Mouse (Mus musculus) erythroblast, embryonic 14.5 days (primary cell): ENCODE measurements at regions not wholly inside any gene's neighbourhood (a gene's known extent, or its start where the extent isn't known, plus 50 kb on each side); places are given as distances from the start of the nearest gene placed in this dataset.

ENCODE experiments used
- H3K27me3 ChIP-seq: 2 replicates; pipeline ENCODE4 v1.6.1; 2012; ENCODE audit warnings: inconsistent platforms; ENCODE audit not compliant: control insufficient read depth
- H3K36me3 ChIP-seq: 2 replicates; pipeline ENCODE4 v1.6.1; 2012; ENCODE audit warnings: mild to moderate bottlenecking, inconsistent platforms; ENCODE audit not compliant: control insufficient read depth
- H3K4me1 ChIP-seq: 2 replicates; pipeline ENCODE4 v1.6.1; 2012; ENCODE audit warnings: inconsistent platforms; ENCODE audit not compliant: control insufficient read depth
- H3K4me3 ChIP-seq: replicated peaks from 2 replicates; pipeline ENCODE3; 2012; ENCODE audit warnings: moderate library complexity, mild to moderate bottlenecking, inconsistent platforms
- H3K9me3 ChIP-seq: 2 replicates; pipeline ENCODE4 v1.6.1; 2012; ENCODE audit warnings: low read length, inconsistent platforms, mixed read lengths; ENCODE audit not compliant: control insufficient read depth
- GATA1 ChIP-seq: IDR thresholded peaks from 2 replicates; pipeline ENCODE4 v1.6.1; 2012; ENCODE audit warnings: low read length, inconsistent platforms, mixed read lengths
- TAL1 ChIP-seq: IDR thresholded peaks from 3 replicates; pipeline ENCODE4 v1.6.1; 2012; ENCODE audit warnings: low read length, inconsistent platforms, mixed read lengths

- no peaks in the 10 kb centered on the region for H3K36me3 ChIP-seq
- H3K4me3 ChIP-seq, result no peak overlapping the region
- H3K4me1 ChIP-seq, result no peaks in the 10 kb centered on the region
- H3K27me3 ChIP-seq, result no peaks in the 10 kb centered on the region
- no peak for TF ChIP-seq TAL1
- TF ChIP-seq GATA1, result no peak
- no peaks in the 10 kb centered on the region; the same call in 1 of the 2 replicates for H3K9me3 ChIP-seq
Observed at GRCm38 (mm10) chr1:120921540-120921939, 319.3 kb downstream of the En1 start.

GRCm38 (mm10) chr1:120925271-120925670 lies 323.1 kb downstream of the En1 start:
- H3K36me3 ChIP-seq, result no peaks in the 10 kb centered on the region
- no peak overlapping the region for H3K4me3 ChIP-seq
- no peaks in the 10 kb centered on the region for H3K4me1 ChIP-seq
- TF ChIP-seq TAL1 (no peak), GATA1 (no peak)
- H3K27me3 ChIP-seq, result no peaks in the 10 kb centered on the region
- H3K9me3 ChIP-seq, result peaks cover 5% of the 10 kb centered on the region; the same call in 1 of the 2 replicates

- TF ChIP-seq TAL1, result no peak
- no peak for TF ChIP-seq GATA1
- Histone ChIP-seq H3K9me3 (peaks cover 5% of the 10 kb centered on the region; the same call in 1 of the 2 replicates), H3K27me3 (no peaks in the 10 kb centered on the region), H3K36me3 (no peaks in the 10 kb centered on the region), H3K4me3 (no peak overlapping the region), H3K4me1 (no peaks in the 10 kb centered on the region)
Observed at GRCm38 (mm10) chr1:120930141-120930540, 327.9 kb downstream of the En1 start.

GRCm38 (mm10) chr1:120935321-120935720 lies 333.1 kb downstream of the En1 start:
- TF ChIP-seq TAL1 (no peak), GATA1 (no peak)
- H3K9me3 ChIP-seq, result peaks cover 4% of the 10 kb centered on the region; the same call in 1 of the 2 replicates

GRCm38 (mm10) chr1:120943711-120944110 lies 341.5 kb downstream of the En1 start:
- Histone ChIP-seq H3K27me3 (no peaks in the 10 kb centered on the region), H3K4me3 (no peak overlapping the region), H3K4me1 (no peaks in the 10 kb centered on the region), H3K36me3 (no peaks in the 10 kb centered on the region), H3K9me3 (peaks cover 12% of the 10 kb centered on the region)
- no peak for TF ChIP-seq TAL1
- TF ChIP-seq GATA1, result no peak

More at GRCm38 (mm10) chr1:120935321-120935720, 333.1 kb downstream of the En1 start:
- Histone ChIP-seq H3K4me1 (no peaks in the 10 kb centered on the region), H3K36me3 (no peaks in the 10 kb centered on the region), H3K27me3 (no peaks in the 10 kb centered on the region), H3K4me3 (no peak overlapping the region)

GRCm38 (mm10) chr1:120946349-120946748 lies 344.1 kb downstream of the En1 start:
- Histone ChIP-seq H3K9me3 (no peaks in the 10 kb centered on the region), H3K4me3 (no peak overlapping the region), H3K36me3 (no peaks in the 10 kb centered on the region), H3K27me3 (no peaks in the 10 kb centered on the region), H3K4me1 (no peaks in the 10 kb centered on the region)
- TF ChIP-seq GATA1, result no peak
- no peak for TF ChIP-seq TAL1

- H3K4me3 ChIP-seq, result no peak overlapping the region
- no peaks in the 10 kb centered on the region for H3K36me3 ChIP-seq
- H3K9me3 ChIP-seq, result no peaks in the 10 kb centered on the region
- TF ChIP-seq TAL1, result no peak
- no peak for TF ChIP-seq GATA1
- H3K4me1 ChIP-seq, result no peaks in the 10 kb centered on the region
- H3K27me3 ChIP-seq, result no peaks in the 10 kb centered on the region; the same call in 1 of the 2 replicates
Observed at GRCm38 (mm10) chr1:120961235-120961634, 359.0 kb downstream of the En1 start.

- TF ChIP-seq TAL1 (no peak), GATA1 (no peak)
- Histone ChIP-seq H3K27me3 (no peaks in the 10 kb centered on the region; the same call in 1 of the 2 replicates), H3K36me3 (no peaks in the 10 kb centered on the region), H3K9me3 (no peaks in the 10 kb centered on the region), H3K4me1 (no peaks in the 10 kb centered on the region), H3K4me3 (no peak overlapping the region)
Observed at GRCm38 (mm10) chr1:120961984-120962383, 359.8 kb downstream of the En1 start.

- Histone ChIP-seq H3K9me3 (no peaks in the 10 kb centered on the region), H3K36me3 (no peaks in the 10 kb centered on the region), H3K4me1 (no peaks in the 10 kb centered on the region), H3K4me3 (no peak overlapping the region), H3K27me3 (no peaks in the 10 kb centered on the region; the same call in 1 of the 2 replicates)
- TF ChIP-seq GATA1 (no peak), TAL1 (no peak)
Observed at GRCm38 (mm10) chr1:120963477-120964178, 361.4 kb downstream of the En1 start.
